Mouse (Mus musculus): Measurements from ENCODE around the gene Entpd1.

Entpd1 gene

GRCm38 (mm10) chr19:40675329-40675728 is 63.2 kb downstream of the Entpd1 start:
- DNase-seq, result no peak

- no peak for DNase-seq
Observed at GRCm38 (mm10) chr19:40678087-40678486, 65.9 kb downstream of the Entpd1 start.

- peak; percentile 44 for DNase-seq
Observed at GRCm38 (mm10) chr19:40678532-40679307, 66.6 kb downstream of the Entpd1 start.

- DNase-seq, result no peak
Observed at GRCm38 (mm10) chr19:40679632-40680031, 67.5 kb downstream of the Entpd1 start.

GRCm38 (mm10) chr19:40684124-40684523 is 72.0 kb downstream of the Entpd1 start:
- peak; percentile 12 for DNase-seq

GRCm38 (mm10) chr19:40684566-40684965 is 72.4 kb downstream of the Entpd1 start:
- no peak for DNase-seq

- peak; percentile 51 for DNase-seq
Observed at GRCm38 (mm10) chr19:40687291-40687927, 75.2 kb downstream of the Entpd1 start.

- DNase-seq, result no peak
Observed at GRCm38 (mm10) chr19:40693201-40693600, 81.0 kb downstream of the Entpd1 start.

GRCm38 (mm10) chr19:40696116-40696515 is 84.0 kb downstream of the Entpd1 start:
- DNase-seq, result no peak

- DNase-seq, result peak; percentile 56
Observed at GRCm38 (mm10) chr19:40698103-40698853, 86.1 kb downstream of the Entpd1 start.

- DNase-seq, result no peak
Observed at GRCm38 (mm10) chr19:40699816-40700215, 87.7 kb downstream of the Entpd1 start.

- no peak for DNase-seq
Observed at GRCm38 (mm10) chr19:40702406-40702805, 90.2 kb downstream of the Entpd1 start.

GRCm38 (mm10) chr19:40712889-40713628 is 100.9 kb downstream of the Entpd1 start:
- no peak for DNase-seq

GRCm38 (mm10) chr19:40714700-40715099 is 102.5 kb downstream of the Entpd1 start:
- DNase-seq, result no peak

- no peak for DNase-seq
Observed at GRCm38 (mm10) chr19:40716981-40717380, 104.8 kb downstream of the Entpd1 start.

- DNase-seq, result no peak
Observed at GRCm38 (mm10) chr19:40719439-40720105, 107.4 kb downstream of the Entpd1 start.

- DNase-seq, result no peak
Observed at GRCm38 (mm10) chr19:40720381-40720780, 108.2 kb downstream of the Entpd1 start.

- DNase-seq, result peak; percentile 53
Observed at GRCm38 (mm10) chr19:40722137-40723038, 110.2 kb downstream of the Entpd1 start.

- no peak for DNase-seq
Observed at GRCm38 (mm10) chr19:40723516-40723915, 111.3 kb downstream of the Entpd1 start.

- no peak for DNase-seq
Observed at GRCm38 (mm10) chr19:40726148-40726547, 114.0 kb downstream of the Entpd1 start.

- DNase-seq, result no peak
Observed at GRCm38 (mm10) chr19:40726614-40727013, 114.4 kb downstream of the Entpd1 start.
